Mouse (Mus musculus): Measurements from ENCODE around the gene 4933407L21Rik.

- TF ChIP-seq CHD2 (IDR thresholded peaks at IDR 0.05; ENCODE audit: low read depth, low read length), result no peak
- TF ChIP-seq HCFC1 (IDR thresholded peaks at IDR 0.05; ENCODE audit: borderline replicate concordance, insufficient read depth, low read length), result no peak
- no peak for TF ChIP-seq ZNF384 (IDR thresholded peaks at IDR 0.05; ENCODE audit: low read depth, low read length)
- TF ChIP-seq ZC3H11A (IDR thresholded peaks at IDR 0.05; ENCODE audit: borderline replicate concordance, low read depth, low read length), result no peak
Measured at GRCm38 (mm10) chr1:85916830-85917450, 11.3 kb upstream of the 4933407L21Rik start.
